ENCODE assay signal across 10 mouse cellular contexts in genomic region chr6:37424374-37424773, GRCm38 (mm10). TPM values are rescaled to one million over a fixed set of nuclear protein-coding genes. Genes with fewer than 3 reads are reported as not detected.
A peak's percentile ranks its signal among the peaks of the same experiment; 100 is the strongest.
DNase-seq lines count a peak whose midpoint lies in the region; ATAC-seq and TF ChIP-seq lines count a peak whose summit lies in the region.
"Had no signal": no experiment of that assay in that cellular context is flagged by ENCODE, and none has a peak within 500 bp of the region (broad histone marks: within the 10 kb centered on the region; RNA-seq: fewer than 3 reads in every experiment).

No protein-coding gene starts in this region.

- H3K9ac ChIP-seq in heart, embryonic 11.5 days (ENCODE audit: low read depth, low read length): peak overlapping the region; percentile 24; the same call in 1 of the 2 replicates
- H3K9ac ChIP-seq in hindbrain, postnatal 0 days (replicated peaks; ENCODE audit: low read length): no peak overlapping the region

- peak overlapping the region; percentile 50; the same call in 1 of the 2 replicates for H3K27ac ChIP-seq in brown adipose tissue, adult 24 weeks (replicated peaks; ENCODE audit: low read depth, low read length)
- peak overlapping the region; percentile 82 for H3K27ac ChIP-seq in heart, embryonic 11.5 days (ENCODE audit: low read depth, low read length)
- H3K27ac ChIP-seq in hindbrain, postnatal 0 days: no peak overlapping the region
- H3K27ac ChIP-seq: midbrain, embryonic 10.5 days had no signal

- H3K4me2 ChIP-seq in heart, embryonic 11.5 days: no peak overlapping the region; the same call in 1 of the 2 replicates
- no peak overlapping the region for H3K4me2 ChIP-seq in hindbrain, postnatal 0 days (ENCODE audit: low read depth, low read length)

- WGBS in heart, embryonic 11.5 days (ENCODE audit: insufficient replicate concordance): 47% methylated on average over 7 of the region's 7 CpGs
- 61% methylated on average over 7 of the region's 7 CpGs for WGBS in hindbrain, postnatal 0 days

- H3K4me3 ChIP-seq in E14TG2a.4 (replicated peaks; ENCODE audit: low read length): peak overlapping the region; percentile 65
- no peak overlapping the region for H3K4me3 ChIP-seq in brown adipose tissue, adult 24 weeks (ENCODE audit: insufficient read depth, low read depth, low read length)
- no peak overlapping the region for H3K4me3 ChIP-seq in heart, embryonic 11.5 days (ENCODE audit: low read depth, low read length)
- H3K4me3 ChIP-seq in hindbrain, postnatal 0 days (ENCODE audit: low read length): no peak overlapping the region
- H3K4me3 ChIP-seq: midbrain, embryonic 10.5 days had no signal

- DNase-seq in kidney, postnatal 14 days: peak; percentile 54
- DNase-seq in hindbrain, postnatal 0 days (ENCODE audit: low spot score): no peak
- no peak for DNase-seq in ovary, postnatal 10 days (ENCODE audit: low spot score)
- no peak for DNase-seq in right cerebral cortex, adult 2 months (ENCODE audit: low spot score in 2 of 2)

- peaks cover 9% of the 10 kb centered on the region for H3K27me3 ChIP-seq in E14TG2a.4 (ENCODE audit: insufficient read depth, low read length)
- H3K27me3 ChIP-seq in heart, embryonic 11.5 days (ENCODE audit: control insufficient read depth, insufficient read depth, low read length): no peaks in the 10 kb centered on the region
- H3K27me3 ChIP-seq in hindbrain, postnatal 0 days (ENCODE audit: insufficient read depth, low read length): no peaks in the 10 kb centered on the region
- H3K27me3 ChIP-seq: Patski had no signal

- no peaks in the 10 kb centered on the region for H3K9me3 ChIP-seq in E14TG2a.4 (ENCODE audit: low read length)
- no peaks in the 10 kb centered on the region for H3K9me3 ChIP-seq in heart, embryonic 11.5 days (replicated peaks; ENCODE audit: control insufficient read depth, low read length)
- H3K9me3 ChIP-seq in hindbrain, postnatal 0 days (ENCODE audit: low read length): no peaks in the 10 kb centered on the region
- H3K9me3 ChIP-seq: midbrain, embryonic 10.5 days had no signal

- TF ChIP-seq CTCF in E14TG2a.4 (conservative IDR thresholded peaks at IDR 0.05; ENCODE audit: low read length): no peak
- no peak for TF ChIP-seq CTCF in hindbrain, postnatal 0 days (IDR thresholded peaks at IDR 0.05; ENCODE audit: low read depth)

- peaks cover 33% of the 10 kb centered on the region for H3K4me1 ChIP-seq in E14TG2a.4 (replicated peaks; ENCODE audit: low read depth, low read length)
- peaks cover 32% of the 10 kb centered on the region for H3K4me1 ChIP-seq in brown adipose tissue, adult 24 weeks (ENCODE audit: control insufficient read depth, insufficient read depth, insufficient read length, low read length)
- H3K4me1 ChIP-seq in heart, embryonic 11.5 days (ENCODE audit: control insufficient read depth, insufficient read depth, low read length): peaks cover 96% of the 10 kb centered on the region
- H3K4me1 ChIP-seq in hindbrain, postnatal 0 days (ENCODE audit: insufficient read depth, low read length): no peaks in the 10 kb centered on the region
- H3K4me1 ChIP-seq: midbrain, embryonic 10.5 days had no signal

- no peak for ATAC-seq in heart, embryonic 11.5 days (replicated peaks; ENCODE audit: insufficient number of reproducible peaks, low FRiP score, low TSS enrichment)
- no peak for ATAC-seq in granulocyte monocyte progenitor cell, adult 5-6 weeks (replicated peaks; ENCODE audit: poor library complexity, severe bottlenecking)
- ATAC-seq in hindbrain, postnatal 0 days: no peak
- ATAC-seq: Patski had no signal

- no peaks in the 10 kb centered on the region for H3K36me3 ChIP-seq in E14TG2a.4 (ENCODE audit: insufficient read depth, low read length)
- peaks cover 8% of the 10 kb centered on the region for H3K36me3 ChIP-seq in heart, embryonic 11.5 days (ENCODE audit: control insufficient read depth, insufficient read depth, low read length)
- H3K36me3 ChIP-seq in hindbrain, postnatal 0 days (ENCODE audit: insufficient read depth, low read length): no peaks in the 10 kb centered on the region
- H3K36me3 ChIP-seq: midbrain, embryonic 10.5 days had no signal

RNA-seq across cellular contexts. Expression of gene Creb3l2, which starts 17.6 kb away (rescaled TPM):
- 6.5 and 6.6 TPM in 2 replicates for polyA plus RNA-seq in brown adipose tissue, adult 24 weeks (2012; ENCODE audit: insufficient read depth, insufficient read length, missing spikeins)
- polyA plus RNA-seq in heart, embryonic 11.5 days (2014; fragmentation: Nextera tagmentation; extraction: Ambion mirVana): 42.9 and 52.9 TPM in 2 replicates
- total RNA-seq in granulocyte monocyte progenitor cell, adult 5-6 weeks (2014; fragmentation: Nextera tagmentation): 12.1 and 12.4 TPM in 2 replicates
- 3.9 and 4.2 TPM in 2 replicates for total RNA-seq in granulocyte monocyte progenitor cell, adult 5-6 weeks (2017)
- total RNA-seq in hindbrain, postnatal 0 days (2014; rRNA removed): 5.5 and 6.3 TPM in 2 replicates
- polyA plus RNA-seq in hindbrain, postnatal 0 days (2015; fragmentation: Nextera tagmentation; extraction: Ambion mirVana): 1.9 and 2.2 TPM in 2 replicates
